Mouse (Mus musculus) erythroblast, embryonic 14.5 days (primary cell): ENCODE measurements around the gene Tmem156. TPM values are rescaled to one million over a fixed set of nuclear protein-coding genes. Genes with fewer than 3 reads are reported as not detected.

Experiments
- H3K27me3 ChIP-seq: 2 replicates; pipeline ENCODE4 v1.6.1; 2012; ENCODE audit warnings: inconsistent platforms; ENCODE audit not compliant: control insufficient read depth
- H3K36me3 ChIP-seq: 2 replicates; pipeline ENCODE4 v1.6.1; 2012; ENCODE audit warnings: mild to moderate bottlenecking, inconsistent platforms; ENCODE audit not compliant: control insufficient read depth
- H3K4me1 ChIP-seq: 2 replicates; pipeline ENCODE4 v1.6.1; 2012; ENCODE audit warnings: inconsistent platforms; ENCODE audit not compliant: control insufficient read depth
- H3K4me3 ChIP-seq: replicated peaks from 2 replicates; pipeline ENCODE3; 2012; ENCODE audit warnings: moderate library complexity, mild to moderate bottlenecking, inconsistent platforms
- H3K9me3 ChIP-seq: 2 replicates; pipeline ENCODE4 v1.6.1; 2012; ENCODE audit warnings: low read length, inconsistent platforms, mixed read lengths; ENCODE audit not compliant: control insufficient read depth
- GATA1 ChIP-seq: IDR thresholded peaks from 2 replicates; pipeline ENCODE4 v1.6.1; 2012; ENCODE audit warnings: low read length, inconsistent platforms, mixed read lengths
- TAL1 ChIP-seq: IDR thresholded peaks from 3 replicates; pipeline ENCODE4 v1.6.1; 2012; ENCODE audit warnings: low read length, inconsistent platforms, mixed read lengths
- polyA plus RNA-seq: library from polyadenylated mRNA; stranded (reverse); fragments of >175 nt; gene quantifications from 2 replicates; pipeline ENCODE4 v1.2.3, GENCODE M21; 2012

Tmem156 gene
- polyA plus RNA-seq, 1 experiment = not detected

DNA sequence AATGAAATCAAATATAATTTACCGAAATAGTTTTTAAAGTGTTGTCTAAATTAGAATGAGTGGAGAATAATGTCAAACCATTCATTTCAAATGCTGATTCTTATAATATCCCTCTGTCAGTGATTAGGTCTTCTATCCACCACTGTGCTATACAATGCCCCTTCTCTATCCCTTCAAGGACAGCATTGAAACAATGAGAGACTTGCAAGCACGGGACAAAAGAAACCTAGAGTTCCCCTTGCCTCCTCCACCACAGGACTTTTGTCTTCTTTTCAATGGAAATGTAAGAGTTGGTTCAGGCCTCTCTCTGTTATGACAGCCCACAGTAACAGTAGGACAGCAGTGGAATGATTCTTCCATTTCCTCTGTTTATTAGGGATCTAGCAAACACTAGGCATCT is 28.7 kb downstream of the Tmem156 start:
- Histone ChIP-seq H3K27me3 (no peaks in the 10 kb centered on the region), H3K36me3 (no peaks in the 10 kb centered on the region), H3K9me3 (no peaks in the 10 kb centered on the region), H3K4me1 (no peaks in the 10 kb centered on the region), H3K4me3 (no peak overlapping the region)
- TF ChIP-seq TAL1 = no peak

DNA sequence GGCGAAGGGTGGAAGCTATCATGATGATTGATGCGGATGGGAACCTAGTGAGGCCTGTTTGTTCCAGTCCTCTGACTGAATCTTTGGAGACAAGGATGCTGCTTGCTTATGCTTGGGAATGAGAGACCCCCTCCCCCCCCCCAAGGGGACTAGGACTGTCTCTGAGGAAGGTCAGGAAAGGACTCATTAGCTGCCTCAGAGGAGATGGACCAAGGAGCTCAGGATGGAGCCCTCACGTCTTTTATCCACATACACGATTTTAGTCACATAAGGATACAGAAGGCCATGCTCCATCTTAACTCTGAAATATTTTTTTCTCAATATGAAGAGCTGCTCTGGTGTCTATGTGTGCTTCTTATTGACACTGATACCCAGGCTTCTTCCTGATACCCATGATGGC is 29.7 kb downstream of the Tmem156 start:
- H3K27me3 ChIP-seq = no peaks in the 10 kb centered on the region
- H3K36me3 ChIP-seq = no peaks in the 10 kb centered on the region
- TF ChIP-seq GATA1 = no peak
- no peak for TF ChIP-seq TAL1
- no peaks in the 10 kb centered on the region for H3K9me3 ChIP-seq
- no peak overlapping the region for H3K4me3 ChIP-seq
- H3K4me1 ChIP-seq = no peaks in the 10 kb centered on the region

- Histone ChIP-seq H3K4me3 (no peak overlapping the region), H3K36me3 (no peaks in the 10 kb centered on the region), H3K27me3 (no peaks in the 10 kb centered on the region), H3K4me1 (no peaks in the 10 kb centered on the region), H3K9me3 (no peaks in the 10 kb centered on the region)
- TF ChIP-seq GATA1 (no peak), TAL1 (no peak)
Measured at GRCm38 (mm10) chr5:65059806-65060205, 32.1 kb downstream of the Tmem156 start.

DNA sequence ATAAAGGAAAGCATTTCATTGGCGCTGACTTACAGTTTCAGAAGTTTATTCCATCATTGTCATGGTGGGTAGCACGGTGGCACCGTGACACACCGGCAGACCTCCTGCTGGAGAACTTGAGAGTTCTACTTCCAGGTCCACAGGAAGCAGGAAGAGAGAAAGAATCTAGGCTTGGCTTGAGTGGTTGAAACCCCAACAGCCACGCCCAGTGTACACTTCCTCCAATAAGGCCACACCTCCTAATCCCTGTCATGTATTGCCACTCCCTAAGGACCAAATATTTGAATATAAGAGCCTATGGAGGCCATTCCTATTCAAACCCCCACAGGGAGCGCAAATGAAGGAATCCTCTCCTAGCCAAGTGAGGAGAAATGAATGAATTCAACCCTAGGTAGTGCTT is 34.3 kb downstream of the Tmem156 start:
- H3K4me3 ChIP-seq = no peak overlapping the region
- H3K36me3 ChIP-seq = no peaks in the 10 kb centered on the region
- TF ChIP-seq GATA1 (no peak), TAL1 (no peak)
- no peaks in the 10 kb centered on the region for H3K27me3 ChIP-seq
- H3K4me1 ChIP-seq = no peaks in the 10 kb centered on the region
- no peaks in the 10 kb centered on the region for H3K9me3 ChIP-seq

- H3K4me3 ChIP-seq = no peak overlapping the region
Measured at GRCm38 (mm10) chr5:65051513-65051912, 40.4 kb downstream of the Tmem156 start.

GRCm38 (mm10) chr5:65049880-65050279 is 42.1 kb downstream of the Tmem156 start:
- no peaks in the 10 kb centered on the region for H3K36me3 ChIP-seq
- TF ChIP-seq TAL1 (no peak), GATA1 (no peak)
- H3K4me3 ChIP-seq = no peak overlapping the region
- no peaks in the 10 kb centered on the region for H3K4me1 ChIP-seq
- no peaks in the 10 kb centered on the region for H3K9me3 ChIP-seq
- H3K27me3 ChIP-seq = no peaks in the 10 kb centered on the region

More at GRCm38 (mm10) chr5:65051513-65051912, 40.4 kb downstream of the Tmem156 start:
- Histone ChIP-seq H3K27me3 (no peaks in the 10 kb centered on the region), H3K9me3 (no peaks in the 10 kb centered on the region), H3K36me3 (no peaks in the 10 kb centered on the region), H3K4me1 (no peaks in the 10 kb centered on the region)
- TF ChIP-seq TAL1 (no peak), GATA1 (no peak)

- no peak for TF ChIP-seq TAL1
Measured at GRCm38 (mm10) chr5:65047285-65047855, 44.6 kb downstream of the Tmem156 start.

GRCm38 (mm10) chr5:65046442-65047284 is 45.3 kb downstream of the Tmem156 start:
- no peak for TF ChIP-seq TAL1
- TF ChIP-seq GATA1 = no peak
- Histone ChIP-seq H3K4me3 (no peak overlapping the region), H3K36me3 (no peaks in the 10 kb centered on the region), H3K4me1 (no peaks in the 10 kb centered on the region), H3K9me3 (no peaks in the 10 kb centered on the region), H3K27me3 (no peaks in the 10 kb centered on the region)

More at GRCm38 (mm10) chr5:65047285-65047855, 44.6 kb downstream of the Tmem156 start:
- Histone ChIP-seq H3K4me1 (no peaks in the 10 kb centered on the region), H3K36me3 (no peaks in the 10 kb centered on the region), H3K27me3 (no peaks in the 10 kb centered on the region), H3K4me3 (no peak overlapping the region), H3K9me3 (no peaks in the 10 kb centered on the region)

GRCm38 (mm10) chr5:65045642-65046370 is 46.1 kb downstream of the Tmem156 start:
- Histone ChIP-seq H3K4me1 (no peaks in the 10 kb centered on the region), H3K27me3 (no peaks in the 10 kb centered on the region), H3K4me3 (no peak overlapping the region), H3K36me3 (no peaks in the 10 kb centered on the region), H3K9me3 (no peaks in the 10 kb centered on the region)
- TF ChIP-seq TAL1 = no peak
- TF ChIP-seq GATA1 = no peak
